Mouse (Mus musculus): Measurements from ENCODE around the gene Cfap100. TPM values are rescaled to one million over a fixed set of nuclear protein-coding genes. Genes with fewer than 3 reads are reported as not detected.
A peak's percentile ranks its signal among the peaks of the same experiment; 100 is the strongest.

Cfap100 gene
- total RNA-seq, 2 experiments from 2014 or later, result 0.11 to 0.13 TPM

GRCm38 (mm10) chr6:90466847-90467410 lies 38.3 kb upstream of the Cfap100 start:
- TF ChIP-seq CTCF (IDR thresholded peaks at IDR 0.05), result no peak
- intact Hi-C loops (cut with DNase I), result no loop called here
- Histone ChIP-seq H3K27ac (peak overlapping the region; percentile 100), H3K4me3 (peak overlapping the region; percentile 99)
- no peak for DNase-seq

- Histone ChIP-seq H3K4me3 (peak overlapping the region; percentile 99), H3K27ac (peak overlapping the region; percentile 100)
- intact Hi-C loops (cut with DNase I), result no loop called here
- peak; percentile 91 for DNase-seq
- TF ChIP-seq CTCF (IDR thresholded peaks at IDR 0.05), result no peak
Measured at GRCm38 (mm10) chr6:90466079-90466478, 37.5 kb upstream of the Cfap100 start.

GRCm38 (mm10) chr6:90465028-90465640 lies 36.5 kb upstream of the Cfap100 start:
- intact Hi-C loops (cut with DNase I), result no loop called here
- TF ChIP-seq CTCF (IDR thresholded peaks at IDR 0.05), result no peak
- Histone ChIP-seq H3K27ac (peak overlapping the region; percentile 100), H3K4me3 (peak overlapping the region; percentile 99)
- DNase-seq, result no peak

GRCm38 (mm10) chr6:90463890-90464421 lies 35.4 kb upstream of the Cfap100 start:
- no peak for TF ChIP-seq CTCF (IDR thresholded peaks at IDR 0.05)
- intact Hi-C loops (cut with DNase I), result loop anchor here (1.0 to 5.0 kb wide), 2 partner anchors 44 to 138 kb away; partner anchors contain the start of gene Slc41a3
- H3K27ac ChIP-seq, result peak overlapping the region; percentile 100
- peak overlapping the region; percentile 99 for H3K4me3 ChIP-seq
- no peak for DNase-seq

- H3K27ac ChIP-seq, result peak overlapping the region; percentile 100
- peak; percentile 99 for DNase-seq
- intact Hi-C loops (cut with DNase I), result loop anchor here (1.0 to 5.0 kb wide), 2 partner anchors 45 to 139 kb away; partner anchors contain the start of gene Slc41a3
- TF ChIP-seq CTCF (IDR thresholded peaks at IDR 0.05), result peak; percentile 7; the same call in 1 of the 2 replicates
- peak overlapping the region; percentile 99 for H3K4me3 ChIP-seq
Measured at GRCm38 (mm10) chr6:90463228-90463862, 34.7 kb upstream of the Cfap100 start.

GRCm38 (mm10) chr6:90462841-90463227 lies 34.2 kb upstream of the Cfap100 start:
- Histone ChIP-seq H3K4me3 (peak overlapping the region; percentile 99), H3K27ac (peak overlapping the region; percentile 100)
- peak; percentile 71 for DNase-seq
- no peak for TF ChIP-seq CTCF (IDR thresholded peaks at IDR 0.05)
- intact Hi-C loops (cut with DNase I), result loop anchor here (1.0 to 5.0 kb wide), 2 partner anchors 45 to 139 kb away; partner anchors contain the start of gene Slc41a3

GRCm38 (mm10) chr6:90462181-90462706 lies 33.6 kb upstream of the Cfap100 start, which contains the start of gene Klf15:
Klf15 (plus strand) TSS chr6:90462576.
- peak within 1 kb of the TSS; percentile 100 for H3K27ac ChIP-seq
- intact Hi-C loops (cut with DNase I), result loop anchor here (5.0 kb wide), 1 partner anchor 140 kb away; the partner anchor contains the start of gene Slc41a3

GRCm38 (mm10) chr6:90461771-90462170 lies 33.2 kb upstream of the Cfap100 start:
- intact Hi-C loops (cut with DNase I), result loop anchor here (5.0 kb wide), 1 partner anchor 141 kb away; the partner anchor contains the start of gene Slc41a3
- peak overlapping the region; percentile 99 for H3K4me3 ChIP-seq
- TF ChIP-seq CTCF (IDR thresholded peaks at IDR 0.05), result no peak
- H3K27ac ChIP-seq, result peak overlapping the region; percentile 100
- no peak for DNase-seq

More at GRCm38 (mm10) chr6:90462181-90462706, 33.6 kb upstream of the Cfap100 start, which contains the start of gene Klf15:
- peak; percentile 95 for DNase-seq
- H3K4me3 ChIP-seq, result peak within 1 kb of the TSS; percentile 99
- TF ChIP-seq CTCF (IDR thresholded peaks at IDR 0.05), result no peak

GRCm38 (mm10) chr6:90461181-90461580 lies 32.6 kb upstream of the Cfap100 start:
- Histone ChIP-seq H3K4me3 (peak overlapping the region; percentile 99), H3K27ac (peak overlapping the region; percentile 100)
- TF ChIP-seq CTCF (IDR thresholded peaks at IDR 0.05), result no peak
- no peak for DNase-seq
- intact Hi-C loops (cut with DNase I), result loop anchor here (5.0 kb wide), 1 partner anchor 141 kb away; the partner anchor contains the start of gene Slc41a3

GRCm38 (mm10) chr6:90457421-90457820 lies 28.8 kb upstream of the Cfap100 start:
- peak; percentile 23 for DNase-seq
- Histone ChIP-seq H3K4me3 (no peak overlapping the region), H3K27ac (no peak overlapping the region)
- intact Hi-C loops (cut with DNase I), result no loop called here
- no peak for TF ChIP-seq CTCF (IDR thresholded peaks at IDR 0.05)

GRCm38 (mm10) chr6:90453751-90454150 lies 25.2 kb upstream of the Cfap100 start:
- no peak overlapping the region for H3K27ac ChIP-seq
- intact Hi-C loops (cut with DNase I), result no loop called here
- TF ChIP-seq CTCF (IDR thresholded peaks at IDR 0.05), result no peak
- H3K4me3 ChIP-seq, result no peak overlapping the region
- no peak for DNase-seq

GRCm38 (mm10) chr6:90452603-90453002 lies 24.0 kb upstream of the Cfap100 start:
- intact Hi-C loops (cut with DNase I), result no loop called here
- no peak for TF ChIP-seq CTCF (IDR thresholded peaks at IDR 0.05)
- peak; percentile 2 for DNase-seq
- no peak overlapping the region for H3K4me3 ChIP-seq
- H3K27ac ChIP-seq, result no peak overlapping the region

All from gastrocnemius, adult 2 months (tissue).